Mouse (Mus musculus): ENCODE data around the gene Tulp2. TPM values are rescaled to one million over a fixed set of nuclear protein-coding genes. Genes with fewer than 3 reads are reported as not detected.

Gene Tulp2
- total RNA-seq (2023) = not detected in 4 replicates

GRCm38 (mm10) chr7:45481374-45481927 lies at the start of gene Tulp2:
Gene Tulp2 (plus strand): TSS chr7:45481877.

GRCm38 (mm10) chr7:45434203-45435015 lies 47.3 kb upstream of the Tulp2 start, which contains the start of gene Gys1:
Gene Gys1 (plus strand): TSS chr7:45434844.

GRCm38 (mm10) chr7:45437521-45438276 lies 44.0 kb upstream of the Tulp2 start, which contains the start of gene Ruvbl2:
Gene Ruvbl2 (minus strand): TSS chr7:45438096.

GRCm38 (mm10) chr7:45459564-45460140 lies 22.0 kb upstream of the Tulp2 start, which contains the start of gene Ftl1:
Gene Ftl1 (minus strand): TSS chr7:45459884.

GRCm38 (mm10) chr7:45466283-45467089 lies 15.2 kb upstream of the Tulp2 start, which contains the start of gene Bax:
Gene Bax (minus strand): TSS chr7:45466898.

GRCm38 (mm10) chr7:45486761-45487415 lies 5.2 kb downstream of the Tulp2 start, which contains the start of gene Gm45808:
Gene Gm45808 (minus strand): TSS chr7:45486811.

GRCm38 (mm10) chr7:45488293-45489204 lies 6.9 kb downstream of the Tulp2 start, which contains the start of gene Dhdh:
Gene Dhdh (minus strand): TSS chr7:45488805.

GRCm38 (mm10) chr7:45509912-45510787 lies 28.5 kb downstream of the Tulp2 start, which contains the start of gene Nucb1:
Gene Nucb1 (minus strand): TSS chr7:45510406.

GRCm38 (mm10) chr7:45525809-45526473 lies 44.3 kb downstream of the Tulp2 start, which contains the start of the genes Ppp1r15a and Plekha4:
Gene Ppp1r15a (minus strand): TSS chr7:45526268.
Gene Plekha4 (plus strand): TSS chr7:45526330.

GRCm38 (mm10) chr7:45554744-45555143 lies 73.1 kb downstream of the Tulp2 start, which contains the start of gene Hsd17b14:
Gene Hsd17b14 (plus strand): TSS chr7:45554893.

GRCm38 (mm10) chr7:45570103-45570741 lies 88.5 kb downstream of the Tulp2 start, which contains the start of gene Bcat2:
Gene Bcat2 (plus strand): TSS chr7:45570153.

Other genes with a start within 250 kb of the Tulp2 start
- 1,712 to 1,809 TPM (median 1,728 TPM) in 4 replicates for gene Cd37, start 242.8 kb upstream of the Tulp2 start, total RNA-seq (2023)
- gene Slc6a16, start 240.8 kb upstream of the Tulp2 start, total RNA-seq (2023) = not detected in 4 replicates
- gene Slc6a21, start 204.4 kb upstream of the Tulp2 start, total RNA-seq (2023) = 0.95 to 1.4 TPM (median 0.98 TPM) in 3 of 4 replicates, not detected in the other
- 10.6 to 12.8 TPM (median 11.5 TPM) in 4 replicates for gene Trpm4, start 148.1 kb upstream of the Tulp2 start, total RNA-seq (2023)
- gene Hrc, start 146.6 kb upstream of the Tulp2 start, total RNA-seq (2023) = not detected in 4 replicates
- 0.21 to 0.47 TPM (median 0.43 TPM) in 3 of 4 replicates, not detected in the other for gene Ppfia3, start 114.9 kb upstream of the Tulp2 start, total RNA-seq (2023)
- gene Lin7b, start 111.3 kb upstream of the Tulp2 start, total RNA-seq (2023) = 1.8 to 2.4 TPM in 2 of 4 replicates, not detected in the others
- 589 to 644 TPM (median 622 TPM) in 4 replicates for gene Snrnp70, start 86.1 kb upstream of the Tulp2 start, total RNA-seq (2023)
- not detected in 4 replicates for gene Kcna7, start 76.2 kb upstream of the Tulp2 start, total RNA-seq (2023)
- not detected in 4 replicates for gene Ntf5, start 68.2 kb upstream of the Tulp2 start, total RNA-seq (2023)
- not detected in 4 replicates for gene Lhb, start 61.1 kb upstream of the Tulp2 start, total RNA-seq (2023)
- gene Gys1, start 47.0 kb upstream of the Tulp2 start, total RNA-seq (2023) = 15.2 to 18.0 TPM (median 16.1 TPM) in 4 replicates
- gene Ruvbl2, start 43.8 kb upstream of the Tulp2 start, total RNA-seq (2023) = 40.7 to 51.8 TPM (median 44.5 TPM) in 4 replicates
- gene Ftl1, start 22.0 kb upstream of the Tulp2 start, total RNA-seq (2023) = 663 to 714 TPM (median 691 TPM) in 4 replicates
- gene Bax, start 15.0 kb upstream of the Tulp2 start, total RNA-seq (2023) = 111 to 118 TPM (median 114 TPM) in 4 replicates
- 0.98 to 2.1 TPM in 2 of 4 replicates, not detected in the others for gene Gm45808, start 4.9 kb downstream of the Tulp2 start, total RNA-seq (2023)
- 2.7 to 4.4 TPM (median 3.5 TPM) in 4 replicates for gene Dhdh, start 6.9 kb downstream of the Tulp2 start, total RNA-seq (2023)
- 71.0 to 90.0 TPM (median 76.5 TPM) in 4 replicates for gene Nucb1, start 28.5 kb downstream of the Tulp2 start, total RNA-seq (2023)
- 1,459 to 1,639 TPM (median 1,567 TPM) in 4 replicates for gene Ppp1r15a, start 44.4 kb downstream of the Tulp2 start, total RNA-seq (2023)
- 1.4 to 3.1 TPM (median 2.0 TPM) in 4 replicates for gene Plekha4, start 44.5 kb downstream of the Tulp2 start, total RNA-seq (2023)
- gene Hsd17b14, start 73.0 kb downstream of the Tulp2 start, total RNA-seq (2023) = not detected in 4 replicates
- 29.0 to 35.7 TPM (median 34.2 TPM) in 4 replicates for gene Bcat2, start 88.3 kb downstream of the Tulp2 start, total RNA-seq (2023)
- not detected in 4 replicates for gene Fgf21, start 133.6 kb downstream of the Tulp2 start, total RNA-seq (2023)
- not detected in 4 replicates for gene Fut1, start 135.4 kb downstream of the Tulp2 start, total RNA-seq (2023)
- gene Izumo1, start 139.9 kb downstream of the Tulp2 start, total RNA-seq (2023) = not detected in 4 replicates
- 0.18 to 0.36 TPM (median 0.26 TPM) in 4 replicates for gene Rasip1, start 145.6 kb downstream of the Tulp2 start, total RNA-seq (2023)
- gene Mamstr, start 158.1 kb downstream of the Tulp2 start, total RNA-seq (2023) = not detected in 4 replicates
- not detected in 4 replicates for gene Fut2, start 184.5 kb downstream of the Tulp2 start, total RNA-seq (2023)
- not detected in 4 replicates for gene Ntn5, start 202.1 kb downstream of the Tulp2 start, total RNA-seq (2023)
- gene Sec1, start 212.5 kb downstream of the Tulp2 start, total RNA-seq (2023) = not detected in 4 replicates
- gene Car11, start 218.0 kb downstream of the Tulp2 start, total RNA-seq (2023) = not detected in 4 replicates
- 19.3 to 25.2 TPM (median 23.7 TPM) in 4 replicates for gene Dbp, start 223.2 kb downstream of the Tulp2 start, total RNA-seq (2023)
- gene Rpl18, start 233.6 kb downstream of the Tulp2 start, total RNA-seq (2023) = 2,047 to 2,170 TPM (median 2,138 TPM) in 4 replicates
- 31.9 to 35.1 TPM (median 32.5 TPM) in 4 replicates for gene Sphk2, start 236.1 kb downstream of the Tulp2 start, total RNA-seq (2023)
- gene Fam83e, start 239.3 kb downstream of the Tulp2 start, total RNA-seq (2023) = 1.0 to 1.9 TPM (median 1.5 TPM) in 4 replicates
- gene Spaca4, start 243.9 kb downstream of the Tulp2 start, total RNA-seq (2023) = not detected in 4 replicates

Measured in B cell, adult 62 days (primary cell).